Mouse (Mus musculus) small intestine, adult 2 months (tissue): ENCODE results near the gene Fggy.

Experiments
- CTCF ChIP-seq: fragments of 200-500 bp; IDR thresholded peaks from 2 replicates; pipeline ENCODE4 v1.5.1; 2012; ENCODE audit warnings: low read depth, mild to moderate bottlenecking, control low read depth, inconsistent platforms, low read length, moderate library complexity, mixed read lengths; ENCODE audit not compliant: insufficient replicate concordance, insufficient read length; ENCODE audit errors: extremely low read depth
- POLR2A ChIP-seq: fragments of 200-500 bp; IDR thresholded peaks from 2 replicates; pipeline ENCODE4 v1.6.1; 2012; ENCODE audit warnings: low read depth, mild to moderate bottlenecking, control low read depth, inconsistent platforms, low read length, moderate library complexity

DNA sequence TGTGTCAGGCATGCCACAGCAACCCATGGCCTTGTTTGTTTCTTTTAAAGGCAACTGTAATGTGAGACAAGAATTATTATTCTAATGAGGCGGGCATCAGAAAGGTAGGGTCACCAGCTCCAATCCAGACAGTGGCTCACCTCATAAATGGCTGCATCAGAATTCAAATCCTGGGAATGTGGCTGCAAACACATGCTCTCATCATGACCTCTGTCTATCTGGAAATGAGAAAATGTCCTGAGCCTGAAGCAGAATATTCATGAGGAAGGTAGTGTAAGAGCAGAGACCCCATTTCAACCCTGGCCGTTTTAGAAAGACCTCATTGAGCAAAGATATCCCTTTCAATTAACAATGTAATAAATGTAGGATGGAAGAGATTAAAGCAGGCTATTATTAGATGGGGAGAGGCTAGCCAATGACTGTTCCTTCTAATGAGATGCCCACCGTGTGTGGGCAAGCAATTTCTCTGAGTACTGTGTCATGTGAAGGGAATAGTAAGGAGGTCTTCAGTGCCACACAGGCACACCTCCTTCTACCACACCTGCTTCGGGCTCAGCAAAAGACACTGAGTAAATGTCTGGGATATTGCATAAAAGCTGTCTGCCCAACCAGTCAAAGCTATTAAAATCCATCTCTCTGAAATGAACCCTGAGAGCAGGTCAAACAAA, 37.2 kb upstream of the Fggy start:
- TF ChIP-seq POLR2A: no peak
- no peak for TF ChIP-seq CTCF
